Mouse (Mus musculus) MEL (cell line): Measurements from ENCODE around the gene Irs3. TPM values are rescaled to one million over a fixed set of nuclear protein-coding genes. Genes with fewer than 3 reads are reported as not detected.

Experiments
- DNase-seq: peaks from one replicate; pipeline ENCODE4 v3.0.0; 2011; ENCODE audit warnings: low read depth, low spot score
- H3K27ac ChIP-seq: 2 replicates; pipeline ENCODE4 v1.5.1; 2012; ENCODE audit warnings: low read depth, mild to moderate bottlenecking, control low read depth, low read length, moderate library complexity; ENCODE audit not compliant: control insufficient read depth
- H3K27me3 ChIP-seq, 2 experiments: fragments of 150-350 bp in 1 of 2; sonication (generic) in 1 of 2; 2 replicates each; pipeline ENCODE4 v1.6.1; 2012; ENCODE audit warnings: low read length in 2 of 2, mild to moderate bottlenecking in 2 of 2, improper control_type of control experiment in 1 of 2, moderate library complexity in 1 of 2; ENCODE audit not compliant: insufficient read depth in 2 of 2, control insufficient read depth in 1 of 2
- H3K36me3 ChIP-seq, 2 experiments: 2 replicates each; pipeline ENCODE4 v1.6.1; 2012 to 2014; ENCODE audit warnings: low read length in 2 of 2, improper control_type of control experiment in 1 of 2, inconsistent platforms in 1 of 2, mild to moderate bottlenecking in 1 of 2; ENCODE audit not compliant: insufficient read depth in 2 of 2, control insufficient read depth in 1 of 2
- H3K4me1 ChIP-seq, 2 experiments: fragments of 150-350 bp in 1 of 2; sonication (generic) in 1 of 2; 2 replicates each; pipeline ENCODE4 v1.6.1; 2012; ENCODE audit warnings: low read length in 2 of 2, improper control_type of control experiment in 1 of 2, mild to moderate bottlenecking in 1 of 2; ENCODE audit not compliant: insufficient read depth in 2 of 2, control insufficient read depth in 1 of 2
- H3K4me3 ChIP-seq, 2 experiments: fragments of 150-350 bp in 1 of 2; sonication (generic) in 1 of 2; 2 replicates each; pipeline ENCODE4 v1.5.1; 2012; ENCODE audit warnings: low read depth in 2 of 2, low read length in 2 of 2, mild to moderate bottlenecking in 2 of 2, moderate library complexity in 2 of 2, control low read depth in 1 of 2, improper control_type of control experiment in 1 of 2; ENCODE audit not compliant: control insufficient read depth in 1 of 2, insufficient read depth in 1 of 2
- H3K79me2 ChIP-seq: 2 replicates; pipeline ENCODE4 v1.6.1; 2012; ENCODE audit warnings: mild to moderate bottlenecking, low read length, moderate library complexity; ENCODE audit not compliant: control insufficient read depth, poor library complexity, insufficient read depth
- H3K9ac ChIP-seq: 2 replicates; pipeline ENCODE4 v1.6.1; 2012; ENCODE audit warnings: low read depth, mild to moderate bottlenecking, control low read depth, low read length, moderate library complexity; ENCODE audit not compliant: control insufficient read depth, poor library complexity, severe bottlenecking
- H3K9me3 ChIP-seq: fragments of 150-350 bp; sonication (generic); replicated peaks from 2 replicates; pipeline ENCODE4 v1.6.1; 2012; ENCODE audit warnings: mild to moderate bottlenecking, low read length, improper control_type of control experiment, moderate library complexity; ENCODE audit not compliant: insufficient read depth
- BHLHE40 ChIP-seq: IDR thresholded peaks from 2 replicates; pipeline ENCODE4 v1.6.1; 2012; ENCODE audit warnings: low read depth, mild to moderate bottlenecking, inconsistent platforms, low read length, improper control_type of control experiment, borderline replicate concordance
- CHD1 ChIP-seq: IDR thresholded peaks from 2 replicates; pipeline ENCODE4 v1.6.1; 2012; ENCODE audit warnings: low read depth, mild to moderate bottlenecking, inconsistent platforms, low read length, improper control_type of control experiment
- CTCF ChIP-seq, 3 experiments: IDR thresholded peaks in 2 of 3; conservative IDR thresholded peaks in 1 of 3; 2 replicates each; pipeline ENCODE4 v1.5.1; 2011 to 2012; ENCODE audit warnings: low read length in 3 of 3, low read depth in 2 of 3, mild to moderate bottlenecking in 2 of 3, improper control_type of control experiment in 1 of 3, inconsistent platforms in 1 of 3, mixed read lengths in 1 of 3, moderate library complexity in 1 of 3; ENCODE audit not compliant: control insufficient read depth in 1 of 3, insufficient read depth in 1 of 3, poor library complexity in 1 of 3, severe bottlenecking in 1 of 3
- E2F4 ChIP-seq: IDR thresholded peaks from 2 replicates; pipeline ENCODE4 v1.6.1; 2011; ENCODE audit warnings: low read depth, low read length, improper control_type of control experiment, borderline replicate concordance
- ETS1 ChIP-seq: IDR thresholded peaks from 2 replicates; pipeline ENCODE4 v1.6.1; 2012; ENCODE audit warnings: low read depth, mild to moderate bottlenecking, inconsistent platforms, low read length, improper control_type of control experiment, moderate library complexity
- GABPA ChIP-seq: IDR thresholded peaks from 2 replicates; pipeline ENCODE4 v1.6.1; 2012; ENCODE audit warnings: low read depth, mild to moderate bottlenecking, inconsistent platforms, low read length, improper control_type of control experiment, moderate library complexity
- MAFK ChIP-seq: IDR thresholded peaks from 2 replicates; pipeline ENCODE4 v1.6.1; 2011; ENCODE audit warnings: low read depth, mild to moderate bottlenecking, low read length, improper control_type of control experiment, borderline replicate concordance
- MAX ChIP-seq: IDR thresholded peaks from 2 replicates; pipeline ENCODE4 v1.6.1; 2011; ENCODE audit warnings: low read length, improper control_type of control experiment
- MEF2A ChIP-seq: IDR thresholded peaks from 2 replicates; pipeline ENCODE4 v1.6.1; 2014; ENCODE audit warnings: low read depth, mild to moderate bottlenecking, inconsistent platforms, low read length, improper control_type of control experiment; ENCODE audit not compliant: poor library complexity, insufficient replicate concordance, severe bottlenecking; ENCODE audit errors: extremely low read depth
- MXI1 ChIP-seq: IDR thresholded peaks from 2 replicates; pipeline ENCODE4 v1.6.1; 2011; ENCODE audit warnings: mild to moderate bottlenecking, low read depth, low read length, improper control_type of control experiment
- MYB ChIP-seq: IDR thresholded peaks from 2 replicates; pipeline ENCODE4 v1.6.1; 2011; ENCODE audit warnings: mild to moderate bottlenecking, low read depth, low read length, improper control_type of control experiment
- MYC ChIP-seq: IDR thresholded peaks from 2 replicates; pipeline ENCODE4 v1.6.1; 2011; ENCODE audit warnings: low read depth, mild to moderate bottlenecking, low read length, improper control_type of control experiment, moderate library complexity
- NRF1 ChIP-seq: IDR thresholded peaks from 2 replicates; pipeline ENCODE4 v1.6.1; 2014; ENCODE audit warnings: low read depth, mild to moderate bottlenecking, inconsistent platforms, low read length, improper control_type of control experiment, moderate library complexity; ENCODE audit not compliant: poor library complexity, insufficient read depth, severe bottlenecking
- POLR2AphosphoS2 ChIP-seq: IDR thresholded peaks from 2 replicates; pipeline ENCODE4 v1.6.1; 2011; ENCODE audit warnings: low read length, improper control_type of control experiment
- POLR2AphosphoS5 ChIP-seq: IDR thresholded peaks from 2 replicates; pipeline ENCODE4 v1.6.1; 2012; ENCODE audit warnings: low read depth, borderline replicate concordance, mild to moderate bottlenecking, inconsistent platforms, low read length, moderate library complexity, mixed read lengths
- RAD21 ChIP-seq: IDR thresholded peaks from 2 replicates; pipeline ENCODE4 v1.6.1; 2011; ENCODE audit warnings: mild to moderate bottlenecking, low read depth, low read length, improper control_type of control experiment
- RCOR1 ChIP-seq: IDR thresholded peaks from 2 replicates; pipeline ENCODE4 v1.6.1; 2012; ENCODE audit warnings: low read depth, mild to moderate bottlenecking, inconsistent platforms, low read length, improper control_type of control experiment
- SIN3A ChIP-seq: IDR thresholded peaks from 2 replicates; pipeline ENCODE4 v1.6.1; 2012; ENCODE audit warnings: low read length, improper control_type of control experiment, inconsistent platforms
- SMC3 ChIP-seq: IDR thresholded peaks from 2 replicates; pipeline ENCODE4 v1.6.1; 2011; ENCODE audit warnings: low read depth, low read length, improper control_type of control experiment
- TAL1 ChIP-seq: IDR thresholded peaks from 2 replicates; pipeline ENCODE4 v1.6.1; 2012; ENCODE audit warnings: mild to moderate bottlenecking, inconsistent platforms, low read length, moderate library complexity, mixed read lengths
- TBP ChIP-seq: IDR thresholded peaks from 2 replicates; pipeline ENCODE4 v1.8.0; 2011; ENCODE audit warnings: low read depth, low read length, improper control_type of control experiment
- TCF12 ChIP-seq: IDR thresholded peaks from 2 replicates; pipeline ENCODE4 v1.6.1; 2014; ENCODE audit warnings: low read depth, mild to moderate bottlenecking, inconsistent platforms, low read length, improper control_type of control experiment, moderate library complexity
- USF1 ChIP-seq: IDR thresholded peaks from 2 replicates; pipeline ENCODE4 v1.6.1; 2014; ENCODE audit warnings: low read depth, mild to moderate bottlenecking, inconsistent platforms, low read length, improper control_type of control experiment, moderate library complexity
- ZC3H11A ChIP-seq: IDR thresholded peaks from 2 replicates; pipeline ENCODE4 v1.6.1; 2012; ENCODE audit warnings: low read depth, mild to moderate bottlenecking, inconsistent platforms, low read length, improper control_type of control experiment
- ZKSCAN1 ChIP-seq: IDR thresholded peaks from 2 replicates; pipeline ENCODE4 v1.6.1; 2012; ENCODE audit warnings: low read depth, mild to moderate bottlenecking, inconsistent platforms, low read length, improper control_type of control experiment, moderate library complexity
- ZNF384 ChIP-seq: IDR thresholded peaks from 2 replicates; pipeline ENCODE4 v1.6.1; 2012; ENCODE audit warnings: low read depth, mild to moderate bottlenecking, inconsistent platforms, low read length, improper control_type of control experiment
- polyA plus RNA-seq, 2 experiments: library from polyadenylated mRNA; stranded (reverse) in 1 of 2; unstranded in 1 of 2; fragments of >175 nt in 1 of 2; fragments of >200 nt in 1 of 2; gene quantifications; 2 replicates each; pipeline versions ENCODE4 v1.2.1 to v1.2.4; 2012; ENCODE audit warnings: low replicate concordance in 2 of 2, low read depth in 1 of 2; ENCODE audit not compliant: insufficient read length in 2 of 2, insufficient read depth in 1 of 2, missing spikeins in 1 of 2
- total RNA-seq: library from RNA; depleted of rRNA; stranded (reverse); fragments of 300-350 nt; gene quantifications from 2 replicates; pipeline ENCODE4 v1.2.3, GENCODE M21; 2012; rRNA removed

Irs3 gene
- 0.10 TPM in 1 of 2 replicates, not detected in the other for total RNA-seq
- polyA plus RNA-seq, result not detected

DNA sequence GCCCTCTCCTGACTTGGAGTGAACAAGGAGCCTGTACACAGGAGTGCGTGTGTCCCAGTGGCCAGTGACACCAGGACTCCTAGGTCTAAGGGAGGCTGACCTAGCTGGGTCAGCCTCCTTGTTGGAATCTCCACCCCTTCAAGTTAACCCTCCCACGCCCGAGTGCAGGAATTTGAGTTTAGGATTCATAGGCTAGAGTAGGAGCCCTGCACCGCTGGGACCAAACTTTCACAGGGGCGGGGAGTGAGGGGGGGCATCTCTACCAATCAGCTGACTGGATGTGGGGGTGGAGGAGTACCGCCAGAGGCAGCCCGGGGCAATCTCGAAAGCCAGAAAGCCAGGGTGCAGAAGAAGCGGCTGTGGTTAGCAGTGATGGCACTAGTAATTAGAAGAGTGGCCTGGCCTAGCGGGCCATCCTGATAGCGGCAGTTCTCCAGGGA is at the start of gene Irs3:
Irs3 (minus strand) TSS at position 63 of the 440 bp plus-strand sequence.
- Histone ChIP-seq H3K4me3 (no peak within 1 kb of the TSS), H3K27me3 (no peaks in the 10 kb centered on the region), H3K9me3 (no peaks in the 10 kb centered on the region), H3K36me3 (peaks cover 2 to 11% of the 10 kb centered on the region in 2 experiments; a peak in 3 of 4 replicates), H3K79me2 (no peaks in the 10 kb centered on the region), H3K4me1 (peaks cover 2 to 11% of the 10 kb centered on the region in 2 experiments), H3K27ac (no peak within 1 kb of the TSS), H3K9ac (no peak within 1 kb of the TSS)
- no peak for DNase-seq
- no peak for TF ChIP-seq MYC
- no peak for TF ChIP-seq SMC3
- no peak for TF ChIP-seq TCF12
- no peak for TF ChIP-seq ZKSCAN1
- no peak for TF ChIP-seq POLR2AphosphoS5
- no peak for TF ChIP-seq MAX
- TF ChIP-seq ZC3H11A, result no peak
- TF ChIP-seq TBP, result no peak
- TF ChIP-seq E2F4, result no peak
- TF ChIP-seq MAFK, result no peak
- no peak for TF ChIP-seq BHLHE40
- no peak for TF ChIP-seq MEF2A
- TF ChIP-seq NRF1, result no peak
- TF ChIP-seq SIN3A, result no peak
- TF ChIP-seq, all 39 proteins: peak for 0

DNA sequence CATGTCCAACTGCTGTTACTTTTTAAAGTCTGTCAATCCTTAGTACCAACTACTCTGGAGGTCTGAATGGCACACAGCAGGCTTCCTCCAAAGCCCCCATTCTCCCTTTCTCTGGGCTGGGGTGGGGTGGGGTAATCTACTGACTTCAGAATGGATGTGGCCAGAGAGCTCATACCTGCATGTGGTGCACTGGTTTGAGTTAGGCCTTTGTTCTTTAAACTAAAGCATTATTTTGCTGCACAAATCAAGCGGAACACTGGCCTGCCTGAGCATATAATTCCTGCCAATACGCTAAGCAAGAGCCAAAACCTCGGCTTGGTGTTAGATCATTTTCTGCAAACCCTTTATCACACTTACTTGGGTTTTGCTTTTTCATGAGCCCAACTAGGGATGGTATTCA is 49.3 kb upstream of the Irs3 start:
- TF ChIP-seq TAL1 (no peak), POLR2AphosphoS5 (no peak), MXI1 (no peak), TBP (no peak), GABPA (no peak), CTCF (IDR thresholded peaks at IDR 0.05 in 2 of 3, conservative IDR thresholded peaks at IDR 0.05 in 1 of 3; ENCODE audit: control insufficient read depth in 1 of 3, insufficient read depth in 1 of 3, low read depth in 2 of 3, low read length in 3 of 3, poor library complexity in 1 of 3, severe bottlenecking in 1 of 3) (no peak), TCF12 (no peak), USF1 (no peak), NRF1 (no peak), MEF2A (no peak), POLR2AphosphoS2 (no peak), ETS1 (no peak), ZC3H11A (no peak), MYB (no peak), MYC (no peak), RAD21 (no peak), CHD1 (no peak), RCOR1 (no peak), ZNF384 (no peak), MAX (no peak)
- no peak for DNase-seq
- H3K4me1 ChIP-seq, result peaks cover 2 to 9% of the 10 kb centered on the region in 2 experiments

More for the DNA sequence above, 49.3 kb upstream of the Irs3 start:
- Histone ChIP-seq H3K9ac (no peak overlapping the region), H3K79me2 (no peaks in the 10 kb centered on the region), H3K27me3 (no peaks in the 10 kb centered on the region), H3K4me3 (no peak overlapping the region), H3K36me3 (peaks cover 0 to 8% of the 10 kb centered on the region in 2 experiments; a peak in 2 of 4 replicates), H3K27ac (no peak overlapping the region), H3K9me3 (no peaks in the 10 kb centered on the region)
